Mouse (Mus musculus) heart, embryonic 16.5 days (tissue): ENCODE data around the gene Ppp1r3e. TPM values are rescaled to one million over a fixed set of nuclear protein-coding genes. Genes with fewer than 3 reads are reported as not detected.

ENCODE experiments used
- ATAC-seq: fragments of 200-750 bp; cut with Nextera tagmentation; replicated peaks from 2 replicates; pipeline ENCODE4 v1.8.0; 2017; ENCODE audit warnings: moderate number of reproducible peaks; ENCODE audit not compliant: insufficient read depth, low FRiP score; ENCODE audit errors: extremely low read depth
- H3K27ac ChIP-seq: fragments of 300-500 bp; sonication (generic); 2 replicates; pipeline ENCODE4 v1.5.1; 2014; ENCODE audit warnings: mild to moderate bottlenecking, low read length, control low read depth, moderate library complexity
- H3K27me3 ChIP-seq: fragments of 300-500 bp; sonication (generic); 2 replicates; pipeline ENCODE4 v1.6.1; 2014; ENCODE audit warnings: low read length, mixed read lengths; ENCODE audit not compliant: control insufficient read depth, insufficient read depth
- H3K36me3 ChIP-seq: fragments of 300-500 bp; sonication (generic); 2 replicates; pipeline ENCODE4 v1.6.1; 2014; ENCODE audit not compliant: control insufficient read depth, insufficient read depth
- H3K4me1 ChIP-seq: fragments of 300-500 bp; sonication (generic); 2 replicates; pipeline ENCODE4 v1.6.1; 2014; ENCODE audit warnings: low read length, mixed read lengths; ENCODE audit not compliant: control insufficient read depth, insufficient read depth
- H3K4me2 ChIP-seq: fragments of 300-500 bp; sonication (generic); 2 replicates; pipeline ENCODE4 v1.6.1; 2014; ENCODE audit warnings: low read depth, mild to moderate bottlenecking, control low read depth, low read length
- H3K4me3 ChIP-seq: fragments of 300-500 bp; sonication (generic); 2 replicates; pipeline ENCODE4 v1.5.1; 2014; ENCODE audit warnings: mild to moderate bottlenecking, control low read depth, low read length
- H3K9ac ChIP-seq: fragments of 300-500 bp; sonication (generic); 2 replicates; pipeline ENCODE4 v1.6.1; 2014; ENCODE audit warnings: low read length, control low read depth
- H3K9me3 ChIP-seq: fragments of 300-500 bp; sonication (generic); replicated peaks from 2 replicates; pipeline ENCODE4 v1.6.1; 2016; ENCODE audit warnings: low read length; ENCODE audit not compliant: control insufficient read depth
- WGBS: fragments of 180-500 bp; shearing (Covaris S2); extraction: QIAGEN DNeasy Blood & Tissue Kit; methylation state at CpG from one replicate; pipeline ENCODE4 v1.1.7; 2014; 5-methylcytosine and 5-hydroxymethylcytosine counted together
- polyA plus RNA-seq: library from polyadenylated mRNA; unstranded; fragments of >200 nt; fragmentation: Nextera tagmentation; extraction: Ambion mirVana; gene quantifications from 2 replicates; pipeline ENCODE4 v1.2.1, GENCODE M21; 2015

Gene Ppp1r3e
- polyA plus RNA-seq, 1 experiment from 2014 or later, result 0.59 TPM

- WGBS, result 59% methylated on average over 5 of the region's 5 CpGs
Observed at GRCm38 (mm10) chr14:54866936-54867335, 10.4 kb downstream of the Ppp1r3e start.

GRCm38 (mm10) chr14:54866268-54866667 is 11.1 kb downstream of the Ppp1r3e start:
- H3K4me1 ChIP-seq, result peaks cover 3% of the 10 kb centered on the region
- WGBS, result 46% methylated on average over 3 of the region's 3 CpGs
- ATAC-seq, result no peak

More at GRCm38 (mm10) chr14:54866936-54867335, 10.4 kb downstream of the Ppp1r3e start:
- Histone ChIP-seq H3K27ac (no peak overlapping the region), H3K9me3 (0 out of 2 replicates have a peak, but pooled peaks cover 2% of the 10 kb centered on the region), H3K4me3 (no peak overlapping the region), H3K4me1 (peaks cover 3% of the 10 kb centered on the region), H3K27me3 (no peaks in the 10 kb centered on the region), H3K9ac (no peak overlapping the region), H3K4me2 (no peak overlapping the region), H3K36me3 (no peaks in the 10 kb centered on the region)
- no peak for ATAC-seq

GRCm38 (mm10) chr14:54865626-54866025 is 11.7 kb downstream of the Ppp1r3e start:
- ATAC-seq, result no peak
- H3K27me3 ChIP-seq, result no peaks in the 10 kb centered on the region
- H3K9ac ChIP-seq, result no peak overlapping the region
- H3K27ac ChIP-seq, result no peak overlapping the region
- no peaks in the 10 kb centered on the region for H3K36me3 ChIP-seq
- WGBS, result 63% methylated on average over 5 of the region's 5 CpGs
- H3K4me3 ChIP-seq, result no peak overlapping the region
- H3K4me1 ChIP-seq, result peaks cover 3% of the 10 kb centered on the region
- 0 out of 2 replicates have a peak, but pooled peaks cover 2% of the 10 kb centered on the region for H3K9me3 ChIP-seq
- H3K4me2 ChIP-seq, result no peak overlapping the region

More at GRCm38 (mm10) chr14:54866268-54866667, 11.1 kb downstream of the Ppp1r3e start:
- Histone ChIP-seq H3K27me3 (no peaks in the 10 kb centered on the region), H3K27ac (no peak overlapping the region), H3K9ac (no peak overlapping the region), H3K4me2 (no peak overlapping the region), H3K9me3 (0 out of 2 replicates have a peak, but pooled peaks cover 2% of the 10 kb centered on the region), H3K36me3 (no peaks in the 10 kb centered on the region), H3K4me3 (no peak overlapping the region)

- H3K36me3 ChIP-seq, result no peaks in the 10 kb centered on the region
- no peaks in the 10 kb centered on the region for H3K27me3 ChIP-seq
- H3K4me3 ChIP-seq, result peak overlapping the region; percentile 93
- 16% methylated on average over 21 of the region's 21 CpGs for WGBS
- H3K9ac ChIP-seq, result peak overlapping the region; percentile 95
- 0 out of 2 replicates have a peak, but pooled peaks cover 2% of the 10 kb centered on the region for H3K9me3 ChIP-seq
- peaks cover 3% of the 10 kb centered on the region for H3K4me1 ChIP-seq
- ATAC-seq, result no peak; the same call in 1 of the 2 replicates
- peak overlapping the region; percentile 87 for H3K4me2 ChIP-seq
- peak overlapping the region; percentile 79 for H3K27ac ChIP-seq
Observed at GRCm38 (mm10) chr14:54864313-54865036, 12.9 kb downstream of the Ppp1r3e start.

- Histone ChIP-seq H3K9me3 (0 out of 2 replicates have a peak, but pooled peaks cover 2% of the 10 kb centered on the region), H3K4me1 (peaks cover 3% of the 10 kb centered on the region), H3K27ac (peak overlapping the region; percentile 79), H3K9ac (peak overlapping the region; percentile 95), H3K36me3 (no peaks in the 10 kb centered on the region), H3K4me2 (peak overlapping the region; percentile 87), H3K4me3 (peak overlapping the region; percentile 93), H3K27me3 (no peaks in the 10 kb centered on the region)
- ATAC-seq, result peak; percentile 100
- WGBS, result under 1% methylated on average over 55 of the region's 56 CpGs
Observed at GRCm38 (mm10) chr14:54863501-54864312, 13.6 kb downstream of the Ppp1r3e start.

- peaks cover 3% of the 10 kb centered on the region for H3K4me1 ChIP-seq
- H3K9me3 ChIP-seq, result no peaks in the 10 kb centered on the region
- 39% methylated on average over 2 of the region's 2 CpGs for WGBS
- peaks cover 3% of the 10 kb centered on the region; the same call in 1 of the 2 replicates for H3K36me3 ChIP-seq
- no peak overlapping the region for H3K4me3 ChIP-seq
- no peak overlapping the region for H3K9ac ChIP-seq
- no peak for ATAC-seq
- no peak overlapping the region for H3K27ac ChIP-seq
- no peaks in the 10 kb centered on the region for H3K27me3 ChIP-seq
- no peak overlapping the region for H3K4me2 ChIP-seq
Observed at GRCm38 (mm10) chr14:54860511-54860910, 16.8 kb downstream of the Ppp1r3e start.

GRCm38 (mm10) chr14:54857891-54858290 is 19.5 kb downstream of the Ppp1r3e start:
- Histone ChIP-seq H3K4me1 (no peaks in the 10 kb centered on the region), H3K4me3 (no peak overlapping the region), H3K36me3 (peaks cover 3% of the 10 kb centered on the region; the same call in 1 of the 2 replicates), H3K9me3 (no peaks in the 10 kb centered on the region), H3K27ac (no peak overlapping the region), H3K9ac (no peak overlapping the region), H3K4me2 (no peak overlapping the region), H3K27me3 (no peaks in the 10 kb centered on the region)
- 79% methylated on average over 9 of the region's 9 CpGs for WGBS
- ATAC-seq, result no peak

GRCm38 (mm10) chr14:54856703-54857102 is 20.6 kb downstream of the Ppp1r3e start:
- Histone ChIP-seq H3K36me3 (peaks cover 3% of the 10 kb centered on the region; the same call in 1 of the 2 replicates), H3K27me3 (no peaks in the 10 kb centered on the region), H3K27ac (no peak overlapping the region), H3K4me2 (no peak overlapping the region), H3K4me3 (no peak overlapping the region), H3K9ac (no peak overlapping the region), H3K9me3 (no peaks in the 10 kb centered on the region), H3K4me1 (no peaks in the 10 kb centered on the region)
- ATAC-seq, result no peak
- 77% methylated on average over 7 of the region's 7 CpGs for WGBS
